Mouse (Mus musculus): ENCODE data around the gene Hspa1b. TPM values are rescaled to one million over a fixed set of nuclear protein-coding genes. Genes with fewer than 3 reads are reported as not detected.

Hspa1b gene
- polyA plus RNA-seq, 1 experiment = 12.5 TPM

DNA sequence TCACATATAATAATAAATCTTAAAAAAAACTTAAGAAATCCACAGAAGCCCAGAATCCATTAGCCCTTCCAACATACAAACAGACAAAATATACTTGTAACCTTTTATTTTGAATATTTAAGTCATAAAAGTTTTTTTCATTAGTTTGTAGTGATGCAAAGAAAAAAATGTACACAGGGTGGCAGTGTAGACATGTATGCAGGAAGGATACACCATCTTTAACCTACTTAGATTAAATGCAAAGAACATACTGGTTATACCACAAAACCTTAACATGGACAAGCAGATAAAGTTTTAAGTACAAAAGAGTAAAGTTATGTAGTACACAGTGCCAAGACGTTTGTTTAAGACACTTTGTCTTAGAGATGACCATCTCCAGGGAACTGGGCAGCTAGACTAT is 2.7 kb downstream of the Hspa1b start:
- 18% methylated on average over 1 of the region's 1 CpGs for WGBS
- no peaks in the 10 kb centered on the region for H3K27me3 ChIP-seq (ENCODE audit: control insufficient read depth, insufficient read depth, low read length)
- no peak overlapping the region for H3K4me3 ChIP-seq (ENCODE audit: extremely low read depth, insufficient read depth, insufficient read length)
- no peak for DNase-seq (ENCODE audit: low read depth in 1 of 2, low spot score in 2 of 2)
- no peak overlapping the region for H3K27ac ChIP-seq (ENCODE audit: insufficient read depth, low read length)
- H3K4me1 ChIP-seq (ENCODE audit: control insufficient read depth, insufficient read depth, insufficient read length) = peaks cover 6% of the 10 kb centered on the region; the same call in 1 of the 2 replicates
- H3K36me3 ChIP-seq (ENCODE audit: control insufficient read depth, insufficient read depth, low read length) = no peaks in the 10 kb centered on the region
- TF ChIP-seq CTCF (IDR thresholded peaks at IDR 0.05; ENCODE audit: extremely low read depth, insufficient read depth, insufficient read length, insufficient replicate concordance) (no peak), POLR2A (IDR thresholded peaks at IDR 0.05; ENCODE audit: low read depth, low read length) (no peak)

DNA sequence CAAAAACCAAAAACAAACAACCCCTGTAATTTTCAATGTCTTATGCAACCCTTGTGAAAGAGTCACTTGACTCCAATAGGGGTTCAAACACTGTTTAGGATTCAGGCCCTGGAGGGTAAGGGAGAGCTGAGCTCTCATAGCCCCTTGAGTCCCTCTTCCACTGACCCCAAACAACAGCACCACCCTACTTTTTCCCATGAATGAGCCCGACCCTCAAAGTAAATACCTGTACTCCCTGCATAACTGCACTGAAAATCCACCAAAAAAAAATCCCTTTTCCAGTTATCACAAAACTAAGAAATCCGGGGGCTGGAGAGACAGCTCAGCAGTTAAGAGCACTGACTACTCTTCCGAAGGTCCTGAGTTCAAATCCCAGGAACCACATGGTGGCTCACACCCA is 3.2 kb downstream of the Hspa1b start:
- DNase-seq (ENCODE audit: low read depth in 1 of 2, low spot score in 2 of 2) = no peak
- Histone ChIP-seq H3K27ac (ENCODE audit: insufficient read depth, low read length) (no peak overlapping the region), H3K36me3 (ENCODE audit: control insufficient read depth, insufficient read depth, low read length) (no peaks in the 10 kb centered on the region), H3K4me3 (ENCODE audit: extremely low read depth, insufficient read depth, insufficient read length) (no peak overlapping the region), H3K4me1 (ENCODE audit: control insufficient read depth, insufficient read depth, insufficient read length) (peaks cover 7% of the 10 kb centered on the region; the same call in 1 of the 2 replicates), H3K27me3 (ENCODE audit: control insufficient read depth, insufficient read depth, low read length) (no peaks in the 10 kb centered on the region)
- no peak for TF ChIP-seq POLR2A (IDR thresholded peaks at IDR 0.05; ENCODE audit: low read depth, low read length)
- TF ChIP-seq CTCF (IDR thresholded peaks at IDR 0.05; ENCODE audit: extremely low read depth, insufficient read depth, insufficient read length, insufficient replicate concordance) = no peak
- 88% methylated on average over 3 of the region's 3 CpGs for WGBS

DNA sequence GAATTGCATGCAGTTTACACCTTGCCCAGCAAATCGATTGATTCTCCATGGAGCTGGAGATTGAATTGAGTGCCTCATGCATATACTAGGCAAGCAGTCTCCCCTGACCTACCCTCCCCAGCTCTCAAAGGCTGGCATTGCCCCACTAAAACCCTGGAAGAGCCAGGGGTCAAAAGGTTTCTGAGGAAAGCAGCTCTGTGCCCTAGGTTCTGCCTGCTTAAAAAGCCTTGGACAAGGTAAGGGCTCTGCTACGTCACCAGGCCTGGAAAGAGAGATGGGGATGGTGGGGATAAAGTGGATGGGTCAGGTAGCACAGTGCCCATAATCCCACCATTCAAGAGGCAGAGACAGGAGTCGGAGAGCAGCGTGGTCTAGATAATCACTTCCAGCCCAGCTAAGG is 4.2 kb downstream of the Hspa1b start:
- WGBS = 95% methylated on average over 4 of the region's 4 CpGs

DNA sequence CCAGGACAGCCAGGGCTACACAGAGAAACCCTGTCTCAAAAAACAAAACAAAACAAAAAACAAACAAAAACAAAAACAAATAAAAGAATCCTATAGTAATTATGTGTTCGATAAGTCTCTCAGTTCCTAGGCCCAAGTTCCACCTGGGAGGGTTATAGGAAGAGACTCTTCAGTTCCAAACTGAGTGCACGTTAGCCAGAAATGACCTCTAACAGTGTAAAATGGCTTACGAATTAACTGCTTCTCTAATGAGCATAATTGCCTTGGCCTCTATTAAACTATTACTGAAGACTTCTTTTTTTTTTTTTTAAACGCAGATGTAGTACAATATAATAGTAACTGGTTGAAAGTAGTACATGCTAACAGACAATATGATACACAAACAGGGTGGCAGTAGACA is 5.1 kb downstream of the Hspa1b start:
- Histone ChIP-seq H3K4me3 (ENCODE audit: extremely low read depth, insufficient read depth, insufficient read length) (no peak overlapping the region), H3K27me3 (ENCODE audit: control insufficient read depth, insufficient read depth, low read length) (no peaks in the 10 kb centered on the region), H3K27ac (ENCODE audit: insufficient read depth, low read length) (no peak overlapping the region), H3K4me1 (ENCODE audit: control insufficient read depth, insufficient read depth, insufficient read length) (peaks cover 7% of the 10 kb centered on the region; the same call in 1 of the 2 replicates), H3K36me3 (ENCODE audit: control insufficient read depth, insufficient read depth, low read length) (peaks cover 2% of the 10 kb centered on the region; the same call in 1 of the 2 replicates)
- no peak for DNase-seq (ENCODE audit: low read depth in 1 of 2, low spot score in 2 of 2)
- WGBS = 92% methylated on average over 4 of the region's 4 CpGs
- no peak for TF ChIP-seq CTCF (IDR thresholded peaks at IDR 0.05; ENCODE audit: extremely low read depth, insufficient read depth, insufficient read length, insufficient replicate concordance)
- TF ChIP-seq POLR2A (IDR thresholded peaks at IDR 0.05; ENCODE audit: low read depth, low read length) = no peak

More for the DNA sequence above, 4.2 kb downstream of the Hspa1b start:
- Histone ChIP-seq H3K27me3 (ENCODE audit: control insufficient read depth, insufficient read depth, low read length) (no peaks in the 10 kb centered on the region), H3K4me1 (ENCODE audit: control insufficient read depth, insufficient read depth, insufficient read length) (peaks cover 7% of the 10 kb centered on the region; the same call in 1 of the 2 replicates), H3K27ac (ENCODE audit: insufficient read depth, low read length) (no peak overlapping the region), H3K36me3 (ENCODE audit: control insufficient read depth, insufficient read depth, low read length) (no peaks in the 10 kb centered on the region; the same call in 1 of the 2 replicates), H3K4me3 (ENCODE audit: extremely low read depth, insufficient read depth, insufficient read length) (no peak overlapping the region)
- TF ChIP-seq CTCF (IDR thresholded peaks at IDR 0.05; ENCODE audit: extremely low read depth, insufficient read depth, insufficient read length, insufficient replicate concordance) (no peak), POLR2A (IDR thresholded peaks at IDR 0.05; ENCODE audit: low read depth, low read length) (no peak)
- no peak for DNase-seq (ENCODE audit: low read depth in 1 of 2, low spot score in 2 of 2)

DNA sequence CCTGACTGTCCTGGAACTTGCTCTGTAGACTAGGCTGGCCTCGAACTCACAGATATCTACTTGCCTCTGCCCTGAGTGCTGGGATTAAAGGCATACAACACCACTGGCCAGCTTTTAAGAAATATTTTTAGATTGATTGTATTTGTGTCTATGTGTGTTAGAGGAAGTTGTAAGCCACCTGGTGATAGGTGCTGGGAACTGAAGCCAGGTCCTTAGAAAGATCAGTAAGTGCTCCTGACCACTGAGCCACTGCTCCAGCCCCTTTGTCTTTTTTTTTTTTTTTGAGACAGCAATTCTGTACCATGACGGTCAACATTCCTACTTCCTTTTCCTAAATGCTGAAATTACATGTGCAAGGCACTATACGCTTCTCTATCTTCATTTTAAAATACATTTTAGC is 5.8 kb downstream of the Hspa1b start:
- no peak for TF ChIP-seq POLR2A (IDR thresholded peaks at IDR 0.05; ENCODE audit: low read depth, low read length)
- no peak for TF ChIP-seq CTCF (IDR thresholded peaks at IDR 0.05; ENCODE audit: extremely low read depth, insufficient read depth, insufficient read length, insufficient replicate concordance)
- peaks cover 2% of the 10 kb centered on the region; the same call in 1 of the 2 replicates for H3K36me3 ChIP-seq (ENCODE audit: control insufficient read depth, insufficient read depth, low read length)
- no peak overlapping the region for H3K4me3 ChIP-seq (ENCODE audit: extremely low read depth, insufficient read depth, insufficient read length)

DNA sequence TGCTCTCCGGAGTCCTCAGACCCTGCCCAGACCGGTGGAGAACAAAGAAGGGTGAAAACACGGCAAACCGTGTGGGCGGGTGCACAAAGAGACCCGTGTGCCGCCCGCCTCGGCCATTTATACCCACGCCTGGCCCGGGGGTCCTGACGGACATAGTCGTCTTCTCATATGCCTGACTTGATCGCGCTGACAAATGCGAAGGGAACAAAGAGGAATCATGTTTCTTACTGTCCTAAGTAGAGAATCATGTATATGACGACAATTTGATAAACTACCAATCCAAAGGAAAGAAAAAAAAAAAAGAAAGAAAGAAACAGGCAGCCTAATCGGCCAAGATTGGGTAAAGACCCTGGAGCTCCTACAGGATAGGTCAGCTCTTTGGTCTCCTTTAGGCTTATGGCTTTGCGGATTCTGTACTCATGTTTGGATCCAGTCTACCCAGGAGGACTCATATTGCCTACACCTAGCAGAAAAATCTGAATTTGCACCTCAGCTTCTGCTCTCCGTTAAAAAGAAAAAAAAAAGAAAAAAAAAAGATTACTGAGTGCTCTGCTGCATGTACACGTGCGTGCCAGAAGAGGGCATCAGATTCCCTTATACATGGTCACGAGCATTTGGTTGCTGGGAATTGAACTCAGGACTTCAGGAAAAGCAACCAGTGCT is 6.5 kb downstream of the Hspa1b start:
- H3K4me1 ChIP-seq (ENCODE audit: control insufficient read depth, insufficient read depth, insufficient read length) = peaks cover 7% of the 10 kb centered on the region; the same call in 1 of the 2 replicates
- peak; percentile 74 for TF ChIP-seq POLR2A (IDR thresholded peaks at IDR 0.05; ENCODE audit: low read depth, low read length)
- TF ChIP-seq CTCF (IDR thresholded peaks at IDR 0.05; ENCODE audit: extremely low read depth, insufficient read depth, insufficient read length, insufficient replicate concordance) = peak; percentile 29; the same call in 1 of the 2 replicates
- H3K36me3 ChIP-seq (ENCODE audit: control insufficient read depth, insufficient read depth, low read length) = peaks cover 2% of the 10 kb centered on the region; the same call in 1 of the 2 replicates
- under 1% methylated on average over 23 of the region's 23 CpGs for WGBS
- peak overlapping the region; percentile 51 for H3K27ac ChIP-seq (ENCODE audit: insufficient read depth, low read length)
- DNase-seq (ENCODE audit: low read depth in 1 of 2, low spot score in 2 of 2) = peak; percentile 68 to 69
- peak overlapping the region; percentile 82 for H3K4me3 ChIP-seq (ENCODE audit: extremely low read depth, insufficient read depth, insufficient read length)
- H3K27me3 ChIP-seq (ENCODE audit: control insufficient read depth, insufficient read depth, low read length) = no peaks in the 10 kb centered on the region

More for the DNA sequence above, 5.8 kb downstream of the Hspa1b start:
- WGBS = 89% methylated on average over 3 of the region's 3 CpGs
- no peak overlapping the region for H3K27ac ChIP-seq (ENCODE audit: insufficient read depth, low read length)
- no peak for DNase-seq (ENCODE audit: low read depth in 1 of 2, low spot score in 2 of 2)
- peaks cover 7% of the 10 kb centered on the region; the same call in 1 of the 2 replicates for H3K4me1 ChIP-seq (ENCODE audit: control insufficient read depth, insufficient read depth, insufficient read length)
- H3K27me3 ChIP-seq (ENCODE audit: control insufficient read depth, insufficient read depth, low read length) = no peaks in the 10 kb centered on the region
